Mouse (Mus musculus): Measurements from ENCODE around the gene Tmem52. TPM values are rescaled to one million over a fixed set of nuclear protein-coding genes. Genes with fewer than 3 reads are reported as not detected.

Gene Tmem52
- polyA plus RNA-seq, 1 experiment from 2014 or later: 2.6 TPM

- Histone ChIP-seq H3K36me3 (ENCODE audit: control insufficient read depth, insufficient read depth, low read length) (no peaks in the 10 kb centered on the region), H3K4me2 (ENCODE audit: low read depth, low read length) (no peak overlapping the region), H3K4me1 (ENCODE audit: control insufficient read depth, insufficient read depth, low read length) (peaks cover 3% of the 10 kb centered on the region; the same call in 1 of the 2 replicates), H3K27me3 (ENCODE audit: control insufficient read depth, insufficient read depth, low read length) (no peaks in the 10 kb centered on the region), H3K9me3 (replicated peaks; ENCODE audit: control insufficient read depth, low read length) (no peaks in the 10 kb centered on the region), H3K4me3 (replicated peaks; ENCODE audit: low read length) (no peak overlapping the region), H3K27ac (ENCODE audit: low read length) (no peak overlapping the region), H3K9ac (ENCODE audit: low read length) (no peak overlapping the region)
- ATAC-seq (ENCODE audit: insufficient read depth, low FRiP score): no peak
- WGBS: 83% methylated on average over 7 of the region's 7 CpGs
Observed at GRCm38 (mm10) chr4:155517948-155518517, 49.1 kb downstream of the Tmem52 start.

Other genes starting within 250 kb of the Tmem52 start
- gene Ski, start 246.5 kb upstream of the Tmem52 start, polyA plus RNA-seq (2015; fragmentation: Nextera tagmentation; extraction: Ambion mirVana): 17.7 and 17.9 TPM in 2 replicates
- gene Faap20, start 219.3 kb upstream of the Tmem52 start, polyA plus RNA-seq (2015; fragmentation: Nextera tagmentation; extraction: Ambion mirVana): 58.4 and 60.1 TPM in 2 replicates
- gene Prkcz, start 107.8 kb upstream of the Tmem52 start, polyA plus RNA-seq (2015; fragmentation: Nextera tagmentation; extraction: Ambion mirVana): 16.7 and 16.8 TPM in 2 replicates
- 0.23 TPM in 1 of 2 replicates, not detected in the other for gene Gabrd, start 71.0 kb upstream of the Tmem52 start, polyA plus RNA-seq (2015; fragmentation: Nextera tagmentation; extraction: Ambion mirVana)
- gene Cfap74, start 59.9 kb upstream of the Tmem52 start, polyA plus RNA-seq (2015; fragmentation: Nextera tagmentation; extraction: Ambion mirVana): 2.1 and 2.8 TPM in 2 replicates
- 312 and 332 TPM in 2 replicates for gene Gnb1, start 22.2 kb downstream of the Tmem52 start, polyA plus RNA-seq (2015; fragmentation: Nextera tagmentation; extraction: Ambion mirVana)
- gene Nadk, start 93.3 kb downstream of the Tmem52 start, polyA plus RNA-seq (2015; fragmentation: Nextera tagmentation; extraction: Ambion mirVana): 85.5 and 89.1 TPM in 2 replicates
- gene Slc35e2, start 132.3 kb downstream of the Tmem52 start, polyA plus RNA-seq (2015; fragmentation: Nextera tagmentation; extraction: Ambion mirVana): 6.3 and 6.8 TPM in 2 replicates
- 50.8 and 55.7 TPM in 2 replicates for gene Cdk11b, start 155.7 kb downstream of the Tmem52 start, polyA plus RNA-seq (2015; fragmentation: Nextera tagmentation; extraction: Ambion mirVana)
- not detected in 2 replicates for gene Gm10563, start 176.3 kb downstream of the Tmem52 start, polyA plus RNA-seq (2015; fragmentation: Nextera tagmentation; extraction: Ambion mirVana)
- 53.8 and 59.8 TPM in 2 replicates for gene Mmp23, start 184.3 kb downstream of the Tmem52 start, polyA plus RNA-seq (2015; fragmentation: Nextera tagmentation; extraction: Ambion mirVana)
- gene Mib2, start 200.1 kb downstream of the Tmem52 start, polyA plus RNA-seq (2015; fragmentation: Nextera tagmentation; extraction: Ambion mirVana): 23.3 and 23.8 TPM in 2 replicates
- gene Fndc10, start 225.2 kb downstream of the Tmem52 start, polyA plus RNA-seq (2015; fragmentation: Nextera tagmentation; extraction: Ambion mirVana): 2.5 and 2.8 TPM in 2 replicates
- gene Ssu72, start 235.7 kb downstream of the Tmem52 start, polyA plus RNA-seq (2015; fragmentation: Nextera tagmentation; extraction: Ambion mirVana): 132 and 136 TPM in 2 replicates